Mouse (Mus musculus): ENCODE data around the gene Adpgk.

- TF ChIP-seq CTCF (IDR thresholded peaks at IDR 0.05; ENCODE audit: insufficient read depth, low read length): no peak
- no peak for TF ChIP-seq POLR2A (IDR thresholded peaks at IDR 0.05; ENCODE audit: borderline replicate concordance, extremely low read depth, low read depth, low read length)
These were observed 46.5 kb downstream of the Adpgk start for GRCm38 (mm10) chr9:59337889-59338288.
